Mouse (Mus musculus) bone marrow, adult 2 months (tissue): ENCODE measurements around the gene Llgl2.
A peak's percentile ranks its signal among the peaks of the same experiment; 100 is the strongest.

Experiments used
- CTCF ChIP-seq: fragments of 200-500 bp; IDR thresholded peaks from 2 replicates; pipeline ENCODE4 v1.5.1; 2011; ENCODE audit warnings: low read length, control low read depth; ENCODE audit not compliant: control insufficient read depth, insufficient read depth
- POLR2A ChIP-seq: fragments of 200-500 bp; IDR thresholded peaks from 2 replicates; pipeline ENCODE4 v1.6.1; 2011; ENCODE audit warnings: low read depth, mild to moderate bottlenecking, control low read depth, low read length, borderline replicate concordance; ENCODE audit not compliant: control insufficient read depth

- TF ChIP-seq CTCF = no peak
- TF ChIP-seq POLR2A = peak; percentile 61; the same call in 1 of the 2 replicates
These were observed 75.8 kb downstream of the Llgl2 start, which contains the start of gene Smim5 for GRCm38 (mm10) chr11:115899486-115900266.
